Mouse (Mus musculus): ENCODE results near the gene Ndufc2. TPM values are rescaled to one million over a fixed set of nuclear protein-coding genes. Genes with fewer than 3 reads are reported as not detected.

The Ndufc2 gene
- polyA plus RNA-seq, 1 experiment from 2014 or later, result 701 TPM

- no peak for ATAC-seq (replicated peaks; ENCODE audit: insufficient number of reproducible peaks, insufficient read depth, low FRiP score, low read depth)
- H3K36me3 ChIP-seq, result peaks cover 80% of the 10 kb centered on the region
- 94% methylated on average over 4 of the region's 4 CpGs for WGBS
Observed at GRCm38 (mm10) chr7:97388541-97388940, 11.3 kb upstream of the Ndufc2 start.

GRCm38 (mm10) chr7:97391293-97392078 lies 8.3 kb upstream of the Ndufc2 start:
- WGBS, result 71% methylated on average over 13 of the region's 13 CpGs
- no peak overlapping the region for H3K9ac ChIP-seq
- no peak overlapping the region for H3K27ac ChIP-seq
- H3K4me3 ChIP-seq, result no peak overlapping the region
- no peaks in the 10 kb centered on the region for H3K27me3 ChIP-seq
- H3K4me2 ChIP-seq, result no peak overlapping the region
- H3K4me1 ChIP-seq (replicated peaks), result no peaks in the 10 kb centered on the region
- no peaks in the 10 kb centered on the region for H3K9me3 ChIP-seq (replicated peaks)
- no peak for ATAC-seq (replicated peaks; ENCODE audit: insufficient number of reproducible peaks, insufficient read depth, low FRiP score, low read depth)
- H3K36me3 ChIP-seq, result peaks cover 52% of the 10 kb centered on the region

More at GRCm38 (mm10) chr7:97388541-97388940, 11.3 kb upstream of the Ndufc2 start:
- Histone ChIP-seq H3K4me2 (no peak overlapping the region), H3K4me1 (replicated peaks) (no peaks in the 10 kb centered on the region), H3K9ac (no peak overlapping the region), H3K9me3 (replicated peaks) (no peaks in the 10 kb centered on the region), H3K27ac (no peak overlapping the region), H3K27me3 (no peaks in the 10 kb centered on the region), H3K4me3 (no peak overlapping the region)

- no peak overlapping the region for H3K4me2 ChIP-seq
- H3K27ac ChIP-seq, result no peak overlapping the region
- no peaks in the 10 kb centered on the region for H3K9me3 ChIP-seq (replicated peaks)
- no peak for ATAC-seq (replicated peaks; ENCODE audit: insufficient number of reproducible peaks, insufficient read depth, low FRiP score, low read depth)
- 77% methylated on average over 6 of the region's 6 CpGs for WGBS
- no peak overlapping the region for H3K9ac ChIP-seq
- no peak overlapping the region for H3K4me3 ChIP-seq
- H3K4me1 ChIP-seq (replicated peaks), result no peaks in the 10 kb centered on the region
- no peaks in the 10 kb centered on the region for H3K27me3 ChIP-seq
- peaks cover 46% of the 10 kb centered on the region for H3K36me3 ChIP-seq
Observed at GRCm38 (mm10) chr7:97392079-97392445, 7.7 kb upstream of the Ndufc2 start.

GRCm38 (mm10) chr7:97394375-97394774 lies 5.4 kb upstream of the Ndufc2 start:
- ATAC-seq (replicated peaks; ENCODE audit: insufficient number of reproducible peaks, insufficient read depth, low FRiP score, low read depth), result no peak
- 74% methylated on average over 2 of the region's 2 CpGs for WGBS
- peaks cover 26% of the 10 kb centered on the region for H3K36me3 ChIP-seq

GRCm38 (mm10) chr7:97398943-97399342 lies 860 bp upstream of the Ndufc2 start:
- no peaks in the 10 kb centered on the region for H3K9me3 ChIP-seq (replicated peaks)
- peaks cover 17% of the 10 kb centered on the region for H3K4me1 ChIP-seq (replicated peaks)
- H3K9ac ChIP-seq, result no peak overlapping the region
- no peak for ATAC-seq (replicated peaks; ENCODE audit: insufficient number of reproducible peaks, insufficient read depth, low FRiP score, low read depth)
- WGBS, result 86% methylated on average over 6 of the region's 6 CpGs
- no peaks in the 10 kb centered on the region for H3K27me3 ChIP-seq
- H3K4me3 ChIP-seq, result no peak overlapping the region
- H3K36me3 ChIP-seq, result peaks cover 4% of the 10 kb centered on the region; the same call in 1 of the 2 replicates
- H3K27ac ChIP-seq, result no peak overlapping the region
- H3K4me2 ChIP-seq, result no peak overlapping the region

More at GRCm38 (mm10) chr7:97394375-97394774, 5.4 kb upstream of the Ndufc2 start:
- Histone ChIP-seq H3K27ac (no peak overlapping the region), H3K27me3 (no peaks in the 10 kb centered on the region), H3K4me3 (no peak overlapping the region), H3K4me1 (replicated peaks) (no peaks in the 10 kb centered on the region), H3K9me3 (replicated peaks) (no peaks in the 10 kb centered on the region), H3K4me2 (no peak overlapping the region), H3K9ac (no peak overlapping the region)

GRCm38 (mm10) chr7:97407145-97407544 lies 7.3 kb downstream of the Ndufc2 start:
- no peak for ATAC-seq (replicated peaks; ENCODE audit: insufficient number of reproducible peaks, insufficient read depth, low FRiP score, low read depth)
- no peaks in the 10 kb centered on the region for H3K9me3 ChIP-seq (replicated peaks)

GRCm38 (mm10) chr7:97411106-97411505 lies 11.3 kb downstream of the Ndufc2 start:
- no peak overlapping the region for H3K4me3 ChIP-seq
- H3K36me3 ChIP-seq, result peaks cover 43% of the 10 kb centered on the region
- H3K9ac ChIP-seq, result no peak overlapping the region
- 92% methylated on average over 2 of the region's 2 CpGs for WGBS
- ATAC-seq (replicated peaks; ENCODE audit: insufficient number of reproducible peaks, insufficient read depth, low FRiP score, low read depth), result no peak
- no peak overlapping the region for H3K27ac ChIP-seq
- no peak overlapping the region for H3K4me2 ChIP-seq
- peaks cover 9% of the 10 kb centered on the region for H3K4me1 ChIP-seq (replicated peaks)
- H3K27me3 ChIP-seq, result no peaks in the 10 kb centered on the region
- no peaks in the 10 kb centered on the region for H3K9me3 ChIP-seq (replicated peaks)

More at GRCm38 (mm10) chr7:97407145-97407544, 7.3 kb downstream of the Ndufc2 start:
- Histone ChIP-seq H3K4me3 (no peak overlapping the region), H3K27ac (no peak overlapping the region), H3K9ac (no peak overlapping the region), H3K27me3 (no peaks in the 10 kb centered on the region), H3K4me2 (no peak overlapping the region), H3K4me1 (replicated peaks) (0 out of 2 replicates have a peak, but pooled peaks cover 5% of the 10 kb centered on the region), H3K36me3 (peaks cover 44% of the 10 kb centered on the region)
- 85% methylated on average over 10 of the region's 10 CpGs for WGBS

GRCm38 (mm10) chr7:97411575-97411974 lies 11.8 kb downstream of the Ndufc2 start:
- 74% methylated on average over 3 of the region's 3 CpGs for WGBS
- Histone ChIP-seq H3K4me1 (replicated peaks) (peaks cover 9% of the 10 kb centered on the region), H3K27me3 (no peaks in the 10 kb centered on the region), H3K9me3 (replicated peaks) (no peaks in the 10 kb centered on the region), H3K27ac (no peak overlapping the region), H3K4me3 (no peak overlapping the region), H3K36me3 (peaks cover 42% of the 10 kb centered on the region), H3K4me2 (no peak overlapping the region), H3K9ac (no peak overlapping the region)
- no peak for ATAC-seq (replicated peaks; ENCODE audit: insufficient number of reproducible peaks, insufficient read depth, low FRiP score, low read depth)

GRCm38 (mm10) chr7:97413981-97414380 lies 14.2 kb downstream of the Ndufc2 start:
- ATAC-seq (replicated peaks; ENCODE audit: insufficient number of reproducible peaks, insufficient read depth, low FRiP score, low read depth), result no peak
- 77% methylated on average over 1 of the region's 1 CpGs for WGBS
- Histone ChIP-seq H3K9me3 (replicated peaks) (no peaks in the 10 kb centered on the region), H3K4me1 (replicated peaks) (peaks cover 20% of the 10 kb centered on the region), H3K27me3 (no peaks in the 10 kb centered on the region), H3K4me2 (no peak overlapping the region), H3K27ac (no peak overlapping the region), H3K4me3 (no peak overlapping the region), H3K36me3 (peaks cover 22% of the 10 kb centered on the region), H3K9ac (no peak overlapping the region)

GRCm38 (mm10) chr7:97414426-97414825 lies 14.6 kb downstream of the Ndufc2 start:
- peaks cover 20% of the 10 kb centered on the region for H3K4me1 ChIP-seq (replicated peaks)
- H3K4me3 ChIP-seq, result no peak overlapping the region
- H3K4me2 ChIP-seq, result no peak overlapping the region
- H3K9ac ChIP-seq, result no peak overlapping the region
- H3K27me3 ChIP-seq, result no peaks in the 10 kb centered on the region
- H3K36me3 ChIP-seq, result peaks cover 17% of the 10 kb centered on the region
- no peaks in the 10 kb centered on the region for H3K9me3 ChIP-seq (replicated peaks)
- no peak for ATAC-seq (replicated peaks; ENCODE audit: insufficient number of reproducible peaks, insufficient read depth, low FRiP score, low read depth)
- WGBS, result 45% methylated on average over 1 of the region's 1 CpGs
- no peak overlapping the region for H3K27ac ChIP-seq

- no peaks in the 10 kb centered on the region for H3K27me3 ChIP-seq
- no peak overlapping the region for H3K4me3 ChIP-seq
- H3K27ac ChIP-seq, result no peak overlapping the region
- no peak overlapping the region for H3K9ac ChIP-seq
- 54% methylated on average over 9 of the region's 9 CpGs for WGBS
- H3K4me1 ChIP-seq (replicated peaks), result peaks cover 20% of the 10 kb centered on the region
- no peak overlapping the region for H3K4me2 ChIP-seq
- H3K36me3 ChIP-seq, result peaks cover 11% of the 10 kb centered on the region
- no peak for ATAC-seq (replicated peaks; ENCODE audit: insufficient number of reproducible peaks, insufficient read depth, low FRiP score, low read depth)
- H3K9me3 ChIP-seq (replicated peaks), result no peaks in the 10 kb centered on the region
Observed at GRCm38 (mm10) chr7:97414915-97415687, 15.3 kb downstream of the Ndufc2 start.
